Mouse (Mus musculus) C2C12 (cell line): ENCODE measurements around the gene Nek6. TPM values are rescaled to one million over a fixed set of nuclear protein-coding genes. Genes with fewer than 3 reads are reported as not detected.

Experiments
- H3K27me3 ChIP-seq: one replicate; pipeline ENCODE4 v1.6.1; 2011; ENCODE audit not compliant: control insufficient read depth, insufficient read depth, insufficient read length
- H3K36me3 ChIP-seq: one replicate; pipeline ENCODE4 v1.6.1; 2011; ENCODE audit not compliant: control insufficient read depth, insufficient read depth
- H3K4me3 ChIP-seq: one replicate; pipeline ENCODE4 v1.5.1; 2011; ENCODE audit warnings: mild to moderate bottlenecking, control low read depth; ENCODE audit not compliant: poor library complexity, insufficient read depth, severe bottlenecking
- H3K79me2 ChIP-seq: one replicate; pipeline ENCODE4 v1.6.1; 2011; ENCODE audit not compliant: control insufficient read depth, insufficient read depth
- H3K79me3 ChIP-seq: one replicate; pipeline ENCODE4 v1.6.1; 2011; ENCODE audit warnings: low read depth, control low read depth
- H3ac ChIP-seq: one replicate; pipeline ENCODE3; 2011; ENCODE audit warnings: low read depth; ENCODE audit not compliant: control insufficient read depth, insufficient read length
- CEBPB ChIP-seq: IDR thresholded peaks from one replicate; pipeline ENCODE4 v1.6.1; 2011; ENCODE audit warnings: low read depth, mild to moderate bottlenecking, control low read depth, moderate library complexity
- CTCF ChIP-seq: IDR thresholded peaks from one replicate; pipeline ENCODE4 v1.5.1; 2011; ENCODE audit not compliant: control insufficient read depth, insufficient read depth, insufficient read length
- FOSL1 ChIP-seq: IDR thresholded peaks from one replicate; pipeline ENCODE4 v1.8.0; 2011; ENCODE audit warnings: mild to moderate bottlenecking, low read length; ENCODE audit not compliant: poor library complexity, insufficient read depth, severe bottlenecking
- MAX ChIP-seq: IDR thresholded peaks from one replicate; pipeline ENCODE4 v1.6.1; 2011; ENCODE audit warnings: mild to moderate bottlenecking, control low read depth
- MYOD1 ChIP-seq: IDR thresholded peaks from one replicate; pipeline ENCODE4 v1.6.1; 2011; ENCODE audit warnings: low read depth; ENCODE audit not compliant: control insufficient read depth, insufficient read length
- MYOG ChIP-seq: IDR thresholded peaks from one replicate; pipeline ENCODE4 v1.6.1; 2011; ENCODE audit not compliant: control insufficient read depth, insufficient read length; ENCODE audit errors: extremely low read depth
- USF1 ChIP-seq: IDR thresholded peaks from one replicate; pipeline ENCODE4 v1.6.1; 2011; ENCODE audit warnings: low read depth, mild to moderate bottlenecking, control low read depth, moderate library complexity
- polyA plus RNA-seq: library from polyadenylated mRNA; unstranded; fragments of >200 nt; fragmentation: generic; extraction: Trizol; gene quantifications from one replicate; pipeline ENCODE4 v1.2.1, GENCODE M21; 2012; ENCODE audit warnings: missing spikeins

Nek6 gene
- polyA plus RNA-seq, 1 experiment, result 27.9 TPM

DNA sequence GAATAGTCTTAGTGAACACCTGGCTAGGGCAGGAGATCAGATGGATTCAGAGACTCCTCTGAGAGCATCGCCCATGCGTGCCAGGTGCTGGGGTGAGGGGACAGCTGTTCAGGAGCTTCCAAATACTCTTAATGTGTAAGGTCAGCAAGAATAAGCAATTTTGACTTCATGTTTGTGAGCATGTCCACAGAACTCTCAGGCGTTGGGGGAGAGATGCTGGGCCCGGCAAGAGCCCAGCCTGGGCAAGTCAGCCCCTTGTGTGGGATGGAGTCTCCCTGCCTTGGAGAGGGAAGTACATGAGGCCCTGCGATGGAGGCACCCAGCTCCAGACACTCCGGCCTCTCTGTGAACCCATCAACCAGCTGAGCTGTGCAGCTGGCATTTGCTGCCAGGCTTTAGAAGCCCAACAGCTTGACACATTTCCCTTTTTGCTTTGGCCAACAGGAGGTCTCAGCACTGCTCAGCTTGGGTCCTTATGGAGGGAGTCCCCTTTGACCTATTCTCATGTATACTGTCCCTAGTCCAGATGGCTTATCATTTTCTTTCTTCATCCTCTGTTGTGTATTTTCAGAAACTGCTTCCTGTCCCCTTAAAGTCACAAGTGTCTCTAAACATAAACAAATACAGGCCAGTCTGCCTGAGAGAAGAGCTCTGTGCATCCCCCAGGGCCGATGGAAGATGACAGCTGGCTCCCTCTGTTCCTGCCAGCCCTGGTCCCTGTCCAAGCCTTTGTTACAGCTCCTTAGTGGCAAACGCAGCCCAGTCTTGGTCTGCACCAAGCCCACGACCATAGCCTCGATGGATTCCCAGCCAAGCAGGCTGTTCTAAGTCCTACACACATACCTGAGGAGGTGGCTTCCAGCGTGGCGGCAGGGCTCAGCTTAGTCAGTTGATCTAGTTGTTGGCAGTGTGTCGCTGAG is 67.4 kb downstream of the Nek6 start:
- peaks cover 55% of the 10 kb centered on the region for H3K36me3 ChIP-seq
- H3ac ChIP-seq, result no peak overlapping the region

DNA sequence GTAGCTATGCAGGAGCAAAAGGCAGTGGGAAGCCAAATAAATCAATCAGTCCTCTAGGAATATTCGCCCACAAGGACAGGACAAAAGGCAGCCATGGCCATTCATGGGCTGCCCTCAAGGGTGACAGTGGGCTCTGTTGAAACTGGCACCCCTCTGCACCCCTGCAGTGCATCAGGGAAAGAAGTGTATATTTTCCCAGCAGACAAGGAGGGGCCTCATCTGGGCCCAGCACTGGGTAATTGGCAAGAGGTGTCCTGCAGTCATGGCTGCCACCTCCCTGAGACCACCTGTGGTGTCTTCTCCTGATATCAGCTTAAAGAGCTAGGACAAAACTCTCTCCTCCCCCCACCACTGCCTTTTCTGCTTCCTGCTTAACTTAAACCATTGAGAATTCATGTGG is 68.1 kb downstream of the Nek6 start:
- no peaks in the 10 kb centered on the region for H3K79me2 ChIP-seq
- H3K4me3 ChIP-seq, result no peak overlapping the region
- H3K27me3 ChIP-seq, result no peaks in the 10 kb centered on the region
- no peak for TF ChIP-seq MYOG
- no peak for TF ChIP-seq MAX
- H3ac ChIP-seq, result no peak overlapping the region
- H3K79me3 ChIP-seq, result no peaks in the 10 kb centered on the region
- H3K36me3 ChIP-seq, result peaks cover 62% of the 10 kb centered on the region

More for the DNA sequence above, 67.4 kb downstream of the Nek6 start:
- no peak for TF ChIP-seq MYOG
- no peak for TF ChIP-seq FOSL1
- Histone ChIP-seq H3K27me3 (no peaks in the 10 kb centered on the region), H3K4me3 (no peak overlapping the region), H3K79me3 (no peaks in the 10 kb centered on the region), H3K79me2 (no peaks in the 10 kb centered on the region)

DNA sequence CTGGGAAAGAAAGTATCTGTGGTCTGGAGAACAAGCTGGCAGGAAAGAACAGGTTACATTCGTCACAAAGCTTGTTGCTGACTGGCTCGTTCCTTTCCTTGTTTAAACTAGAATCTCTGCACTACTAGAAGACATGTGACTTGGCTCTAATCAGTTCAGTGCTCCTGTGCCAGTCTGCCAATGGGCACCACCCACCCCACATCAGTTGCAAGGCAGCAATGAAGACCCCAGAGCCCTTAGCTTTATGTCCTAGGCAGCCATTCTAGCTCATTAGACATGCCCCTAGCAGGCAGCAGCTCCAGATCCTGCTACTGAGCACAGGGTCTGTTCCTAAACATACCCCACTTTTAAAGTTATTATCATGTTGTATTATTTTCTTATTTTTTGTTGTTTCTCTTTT is 72.5 kb downstream of the Nek6 start:
- H3K4me3 ChIP-seq, result no peak overlapping the region
- H3K27me3 ChIP-seq, result no peaks in the 10 kb centered on the region
- H3K79me2 ChIP-seq, result peaks cover 5% of the 10 kb centered on the region
- H3K79me3 ChIP-seq, result no peaks in the 10 kb centered on the region
- H3K36me3 ChIP-seq, result peaks cover 82% of the 10 kb centered on the region
- TF ChIP-seq MAX (no peak), MYOG (no peak), MYOD1 (no peak), FOSL1 (no peak), CTCF (no peak), USF1 (no peak)
- H3ac ChIP-seq, result no peak overlapping the region

DNA sequence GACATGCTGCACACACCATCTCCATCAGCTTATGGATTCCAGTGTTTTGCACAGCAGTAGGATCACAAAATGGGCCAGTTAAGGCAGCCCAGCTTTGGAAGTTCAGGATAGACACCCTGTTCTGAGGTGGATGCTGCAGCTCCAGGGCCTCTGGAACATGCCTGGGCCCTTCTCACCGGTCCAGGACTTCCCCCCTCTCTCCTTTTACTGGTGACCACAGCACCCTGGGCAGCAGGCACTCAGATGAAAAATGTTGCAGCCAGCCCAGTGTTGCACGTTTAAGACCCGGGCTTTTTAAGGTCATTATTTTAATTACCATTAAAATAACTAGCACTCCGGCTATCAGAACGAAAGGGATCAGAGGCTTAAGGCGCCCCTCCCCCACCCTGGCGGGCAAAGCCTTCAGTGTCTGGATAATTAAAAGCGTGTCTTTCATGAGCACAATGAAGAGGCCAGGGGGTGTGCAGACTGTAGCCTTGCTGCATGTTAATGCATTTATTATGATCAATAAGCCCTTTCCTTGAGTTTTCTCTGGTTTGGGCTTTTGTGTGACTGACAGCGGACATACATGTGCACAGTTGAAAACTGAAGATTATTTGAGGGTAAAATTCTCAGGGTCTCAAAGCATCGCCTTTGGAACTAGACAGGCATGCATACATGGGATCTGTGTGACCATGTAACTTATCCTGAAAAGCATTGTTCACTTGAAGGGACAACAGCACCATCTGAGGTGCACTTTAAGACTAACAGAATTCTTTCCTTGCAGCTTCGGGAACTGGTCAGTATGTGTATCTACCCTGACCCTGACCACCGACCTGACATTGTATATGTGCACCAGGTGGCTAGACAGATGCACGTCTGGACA is 73.3 kb downstream of the Nek6 start:
- Histone ChIP-seq H3K4me3 (no peak overlapping the region), H3K27me3 (no peaks in the 10 kb centered on the region), H3K36me3 (peaks cover 82% of the 10 kb centered on the region), H3K79me3 (no peaks in the 10 kb centered on the region), H3ac (no peak overlapping the region), H3K79me2 (peaks cover 5% of the 10 kb centered on the region)
- TF ChIP-seq MYOD1 (no peak), FOSL1 (no peak), MAX (no peak), CTCF (no peak), CEBPB (no peak), MYOG (no peak), USF1 (no peak)

DNA sequence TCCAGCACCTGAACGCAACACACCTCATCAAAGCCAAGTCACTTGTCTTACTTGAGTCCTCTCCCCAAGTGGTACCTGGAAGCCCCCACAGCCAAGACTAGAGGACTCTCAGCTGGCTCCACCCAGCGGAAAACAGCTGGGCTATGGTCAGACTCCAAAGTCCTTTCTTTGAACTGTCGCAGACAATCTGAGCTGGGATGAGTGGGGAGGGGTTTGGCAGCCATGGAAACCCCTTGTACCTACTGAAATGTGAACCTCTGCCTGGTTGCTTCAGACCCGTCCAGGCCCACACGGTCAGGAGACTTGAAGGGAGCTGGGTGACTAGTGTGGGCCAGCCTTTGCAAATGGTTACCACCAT is 73.9 kb downstream of the Nek6 start:
- Histone ChIP-seq H3K79me3 (no peaks in the 10 kb centered on the region), H3K36me3 (peaks cover 86% of the 10 kb centered on the region), H3K79me2 (peaks cover 5% of the 10 kb centered on the region), H3K4me3 (no peak overlapping the region), H3K27me3 (no peaks in the 10 kb centered on the region), H3ac (no peak overlapping the region)
- TF ChIP-seq CEBPB (no peak), MAX (no peak), MYOD1 (no peak), FOSL1 (no peak), CTCF (no peak), MYOG (no peak), USF1 (no peak)

DNA sequence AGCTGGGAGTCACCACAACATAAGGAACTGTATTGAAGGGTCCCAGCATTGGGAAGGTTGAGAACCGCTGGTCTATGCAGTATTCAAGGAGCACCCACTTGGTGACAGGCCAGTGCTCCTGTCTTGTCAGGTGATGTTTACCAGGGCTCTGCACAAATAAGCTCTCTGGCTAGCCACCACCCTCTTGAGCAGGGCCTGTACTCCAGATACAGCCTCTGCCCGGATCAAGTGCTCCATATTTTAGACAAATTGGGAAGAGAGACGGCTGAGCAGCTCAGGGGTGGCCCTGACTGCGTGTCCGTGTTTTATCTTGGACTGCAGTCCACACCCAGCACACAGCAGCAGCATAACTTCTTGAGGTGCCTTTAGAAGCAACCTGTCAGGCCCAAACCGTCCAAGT is 75.3 kb downstream of the Nek6 start:
- TF ChIP-seq MYOD1 (no peak), MYOG (no peak), USF1 (no peak), FOSL1 (no peak), CTCF (no peak), CEBPB (no peak)
- H3K36me3 ChIP-seq, result peaks cover 79% of the 10 kb centered on the region
- H3K79me3 ChIP-seq, result peaks cover 2% of the 10 kb centered on the region
- H3K27me3 ChIP-seq, result no peaks in the 10 kb centered on the region
- no peak overlapping the region for H3K4me3 ChIP-seq
- H3K79me2 ChIP-seq, result peaks cover 10% of the 10 kb centered on the region
- H3ac ChIP-seq, result no peak overlapping the region
